Mouse (Mus musculus) cortical plate, adult 2 months (tissue): ENCODE results near the gene Tspyl3.

Source experiments
- CTCF ChIP-seq: fragments of 200-500 bp; IDR thresholded peaks from 2 replicates; pipeline ENCODE4 v1.5.1; 2011; ENCODE audit warnings: mild to moderate bottlenecking, control low read depth, low read length; ENCODE audit not compliant: insufficient read depth; ENCODE audit errors: extremely low read depth
- POLR2A ChIP-seq: fragments of 200-500 bp; IDR thresholded peaks from 2 replicates; pipeline ENCODE4 v1.6.1; 2011; ENCODE audit warnings: mild to moderate bottlenecking, low read length, control low read depth; ENCODE audit not compliant: insufficient read depth; ENCODE audit errors: extremely low read depth

DNA sequence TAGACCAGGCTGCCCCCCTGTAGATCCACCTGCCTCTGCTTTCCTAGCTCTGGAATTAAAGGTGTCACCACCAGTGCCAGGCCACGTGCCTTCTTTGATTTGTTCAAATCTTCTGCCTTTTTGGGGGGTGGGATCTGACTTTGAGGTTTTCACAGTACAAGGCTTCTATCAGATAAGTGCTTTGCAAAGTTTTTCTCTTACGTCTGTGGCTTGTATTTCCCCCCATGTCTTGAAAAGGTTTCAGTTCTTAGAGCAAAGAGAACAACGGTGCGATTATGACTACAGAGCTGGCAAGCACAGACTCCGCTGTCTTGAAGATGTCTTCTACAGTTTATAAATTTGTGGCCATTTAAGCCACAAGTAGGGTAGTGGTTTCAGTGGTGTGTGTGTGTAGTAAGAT, 13.8 kb downstream of the Tspyl3 start:
- TF ChIP-seq POLR2A (no peak), CTCF (no peak)
